Mouse (Mus musculus): ENCODE measurements at regions not wholly inside any gene's neighbourhood (a gene's known extent, or its start where the extent isn't known, plus 50 kb on each side); places are given as distances from the start of the nearest gene placed in this dataset.
A peak's percentile ranks its signal among the peaks of the same experiment; 100 is the strongest.
"Not testable (repeated sequence)": the region's sequence is repeated elsewhere in the genome, so short reads cannot be mapped to it uniquely, and the experiment has no call there.

DNA sequence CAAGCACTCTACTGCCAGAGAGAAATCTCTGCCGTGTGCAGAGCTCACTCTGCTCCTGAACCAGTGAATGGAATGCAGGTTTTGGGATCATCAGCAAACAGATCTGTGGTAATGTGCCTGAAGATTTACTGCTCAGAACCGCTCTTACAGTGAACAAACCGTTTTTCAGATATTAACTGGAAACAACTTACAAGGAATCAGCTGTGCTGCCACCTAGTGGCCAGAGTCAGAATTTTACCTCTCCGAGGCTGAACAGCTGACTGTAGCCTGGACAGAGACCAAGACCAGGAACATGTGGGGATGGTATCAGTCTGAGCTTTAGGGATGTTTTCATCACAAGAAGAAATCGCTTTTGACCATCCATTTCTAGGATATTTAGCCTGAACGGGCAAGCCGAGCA lies 65.3 kb downstream of the Gm15023 start:
- DNase-seq (ENCODE audit: low spot score); H3K27ac ChIP-seq (replicated peaks; ENCODE audit: low read depth, low read length); H3K9ac ChIP-seq (replicated peaks; ENCODE audit: low read length); H3K4me3 ChIP-seq (ENCODE audit: low read depth, low read length); H3K27me3 ChIP-seq (ENCODE audit: control insufficient read depth, insufficient read depth, low read length); H3K36me3 ChIP-seq (replicated peaks; ENCODE audit: control insufficient read depth, insufficient read depth, low read depth, low read length); H3K4me2 ChIP-seq (ENCODE audit: low read depth, low read length); H3K4me1 ChIP-seq (ENCODE audit: control insufficient read depth, insufficient read depth, low read length); ATAC-seq (replicated peaks; ENCODE audit: insufficient number of reproducible peaks, low FRiP score, low TSS enrichment, low read depth); H3K9me3 ChIP-seq (replicated peaks; ENCODE audit: control insufficient read depth, low read length): not testable (repeated sequence)
- WGBS, result 27% methylated on average over 5 of the region's 7 CpGs

GRCm38 (mm10) chrX:135110866-135111265 lies 66.6 kb downstream of the Gm15023 start:
- WGBS, result 27% methylated on average over 4 of the region's 4 CpGs
- not testable (repeated sequence) for H3K27me3 ChIP-seq (ENCODE audit: control insufficient read depth, insufficient read depth, low read length); H3K4me2 ChIP-seq (ENCODE audit: low read depth, low read length); H3K4me1 ChIP-seq (ENCODE audit: control insufficient read depth, insufficient read depth, low read length); H3K27ac ChIP-seq (replicated peaks; ENCODE audit: low read depth, low read length); H3K9me3 ChIP-seq (replicated peaks; ENCODE audit: control insufficient read depth, low read length); H3K36me3 ChIP-seq (replicated peaks; ENCODE audit: control insufficient read depth, insufficient read depth, low read depth, low read length); H3K9ac ChIP-seq (replicated peaks; ENCODE audit: low read length); H3K4me3 ChIP-seq (ENCODE audit: low read depth, low read length); ATAC-seq (replicated peaks; ENCODE audit: insufficient number of reproducible peaks, low FRiP score, low TSS enrichment, low read depth)
- peak; percentile 62 for DNase-seq (ENCODE audit: low spot score)

DNA sequence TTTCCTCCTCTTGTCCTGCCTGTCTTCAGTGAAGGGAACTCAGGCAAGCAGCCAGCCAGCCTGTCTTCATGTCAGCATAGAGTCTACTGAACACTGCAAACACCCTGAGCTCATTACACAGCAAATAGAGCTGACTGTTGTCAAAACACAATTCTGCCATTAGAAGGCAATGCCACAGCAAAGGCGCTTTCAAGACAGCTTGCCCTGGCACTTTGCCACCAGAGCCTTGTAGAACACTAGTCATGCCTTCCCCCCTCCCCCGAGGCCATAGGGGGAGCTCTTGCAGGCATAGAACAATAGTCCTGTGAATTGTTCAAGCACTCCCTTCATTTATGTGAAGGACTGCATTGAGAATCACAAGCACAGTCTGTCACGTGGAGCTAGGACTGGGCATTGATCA lies 75.8 kb downstream of the Gm15023 start:
- Histone ChIP-seq H3K36me3 (replicated peaks; ENCODE audit: control insufficient read depth, insufficient read depth, low read depth, low read length) (no peaks in the 10 kb centered on the region), H3K9ac (replicated peaks; ENCODE audit: low read length) (no peak overlapping the region), H3K27me3 (ENCODE audit: control insufficient read depth, insufficient read depth, low read length) (no peaks in the 10 kb centered on the region), H3K4me2 (ENCODE audit: low read depth, low read length) (no peak overlapping the region), H3K4me3 (ENCODE audit: low read depth, low read length) (no peak overlapping the region), H3K27ac (replicated peaks; ENCODE audit: low read depth, low read length) (no peak overlapping the region), H3K4me1 (ENCODE audit: control insufficient read depth, insufficient read depth, low read length) (no peaks in the 10 kb centered on the region), H3K9me3 (replicated peaks; ENCODE audit: control insufficient read depth, low read length) (no peaks in the 10 kb centered on the region)
- 60% methylated on average over 3 of the region's 3 CpGs for WGBS
- ATAC-seq (replicated peaks; ENCODE audit: insufficient number of reproducible peaks, low FRiP score, low TSS enrichment, low read depth) (no peak), DNase-seq (ENCODE audit: low spot score) (no peak)

- no peaks in the 10 kb centered on the region for H3K27me3 ChIP-seq (ENCODE audit: control insufficient read depth, insufficient read depth, low read length)
- no peak overlapping the region for H3K4me3 ChIP-seq (ENCODE audit: low read depth, low read length)
- no peaks in the 10 kb centered on the region for H3K36me3 ChIP-seq (replicated peaks; ENCODE audit: control insufficient read depth, insufficient read depth, low read depth, low read length)
- no peak overlapping the region for H3K9ac ChIP-seq (replicated peaks; ENCODE audit: low read length)
- ATAC-seq (replicated peaks; ENCODE audit: insufficient number of reproducible peaks, low FRiP score, low TSS enrichment, low read depth) (no peak), DNase-seq (ENCODE audit: low spot score) (no peak)
- H3K9me3 ChIP-seq (replicated peaks; ENCODE audit: control insufficient read depth, low read length), result no peaks in the 10 kb centered on the region
- no peaks in the 10 kb centered on the region for H3K4me1 ChIP-seq (ENCODE audit: control insufficient read depth, insufficient read depth, low read length)
- H3K27ac ChIP-seq (replicated peaks; ENCODE audit: low read depth, low read length), result no peak overlapping the region
- no peak overlapping the region for H3K4me2 ChIP-seq (ENCODE audit: low read depth, low read length)
Observed at GRCm38 (mm10) chrX:135098101-135098500, 79.3 kb downstream of the Gm15023 start.

DNA sequence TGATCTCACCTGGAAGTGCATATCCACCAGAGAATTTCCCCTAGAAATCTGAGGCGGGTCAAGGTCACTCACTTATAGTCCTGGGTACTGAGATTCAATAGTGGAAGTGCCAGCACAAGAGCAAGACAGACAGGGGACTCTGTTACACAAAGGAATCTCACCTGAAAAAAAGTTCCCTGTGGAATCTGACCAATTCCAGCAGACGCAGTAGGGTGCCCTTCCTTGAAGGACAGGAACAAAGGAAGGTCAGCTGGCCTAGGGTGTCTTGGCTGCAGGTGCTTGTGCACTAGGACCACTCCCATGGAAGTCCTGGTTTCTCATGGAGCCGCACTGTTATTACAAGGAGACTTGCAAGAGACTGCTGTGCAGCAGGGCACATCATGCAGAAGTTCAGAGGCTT lies 81.2 kb downstream of the Gm15023 start:
- Histone ChIP-seq H3K36me3 (replicated peaks; ENCODE audit: control insufficient read depth, insufficient read depth, low read depth, low read length) (no peaks in the 10 kb centered on the region), H3K4me2 (ENCODE audit: low read depth, low read length) (no peak overlapping the region), H3K4me3 (ENCODE audit: low read depth, low read length) (no peak overlapping the region), H3K9ac (replicated peaks; ENCODE audit: low read length) (no peak overlapping the region), H3K27ac (replicated peaks; ENCODE audit: low read depth, low read length) (no peak overlapping the region), H3K27me3 (ENCODE audit: control insufficient read depth, insufficient read depth, low read length) (no peaks in the 10 kb centered on the region), H3K9me3 (replicated peaks; ENCODE audit: control insufficient read depth, low read length) (no peaks in the 10 kb centered on the region), H3K4me1 (ENCODE audit: control insufficient read depth, insufficient read depth, low read length) (no peaks in the 10 kb centered on the region)
- WGBS, result 69% methylated on average over 3 of the region's 3 CpGs
- DNase-seq (ENCODE audit: low spot score) (no peak), ATAC-seq (replicated peaks; ENCODE audit: insufficient number of reproducible peaks, low FRiP score, low TSS enrichment, low read depth) (no peak)

DNA sequence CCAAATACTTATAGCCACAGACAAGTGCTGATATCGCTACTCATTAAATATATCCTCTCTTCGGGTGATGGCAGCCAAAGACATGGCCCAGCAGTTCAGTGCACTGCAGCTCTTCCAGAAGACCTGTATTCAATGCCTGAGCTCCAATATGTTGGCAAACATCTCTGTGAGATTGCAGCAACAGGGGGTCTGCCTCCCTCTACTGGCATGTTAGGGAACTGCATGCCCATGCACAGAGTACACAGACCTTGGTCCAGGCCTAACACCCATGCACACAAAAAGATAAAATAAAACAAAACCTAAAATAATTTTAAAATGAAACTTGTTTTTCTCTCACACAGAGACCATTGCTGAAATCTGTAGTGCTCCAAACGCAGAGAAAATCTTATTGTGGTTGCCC lies 82.1 kb upstream of the Zmat1 start:
- H3K9me3 ChIP-seq (replicated peaks; ENCODE audit: control insufficient read depth, low read length); H3K9ac ChIP-seq (replicated peaks; ENCODE audit: low read length); H3K27me3 ChIP-seq (ENCODE audit: control insufficient read depth, insufficient read depth, low read length); H3K36me3 ChIP-seq (replicated peaks; ENCODE audit: control insufficient read depth, insufficient read depth, low read depth, low read length); H3K4me3 ChIP-seq (ENCODE audit: low read depth, low read length); H3K27ac ChIP-seq (replicated peaks; ENCODE audit: low read depth, low read length); H3K4me1 ChIP-seq (ENCODE audit: control insufficient read depth, insufficient read depth, low read length); H3K4me2 ChIP-seq (ENCODE audit: low read depth, low read length): not testable (repeated sequence)
- DNase-seq (ENCODE audit: low spot score), result peak; percentile 42
- WGBS, result 24% methylated on average over 2 of the region's 3 CpGs
- peak; percentile 80 for ATAC-seq (replicated peaks; ENCODE audit: insufficient number of reproducible peaks, low FRiP score, low TSS enrichment, low read depth)

DNA sequence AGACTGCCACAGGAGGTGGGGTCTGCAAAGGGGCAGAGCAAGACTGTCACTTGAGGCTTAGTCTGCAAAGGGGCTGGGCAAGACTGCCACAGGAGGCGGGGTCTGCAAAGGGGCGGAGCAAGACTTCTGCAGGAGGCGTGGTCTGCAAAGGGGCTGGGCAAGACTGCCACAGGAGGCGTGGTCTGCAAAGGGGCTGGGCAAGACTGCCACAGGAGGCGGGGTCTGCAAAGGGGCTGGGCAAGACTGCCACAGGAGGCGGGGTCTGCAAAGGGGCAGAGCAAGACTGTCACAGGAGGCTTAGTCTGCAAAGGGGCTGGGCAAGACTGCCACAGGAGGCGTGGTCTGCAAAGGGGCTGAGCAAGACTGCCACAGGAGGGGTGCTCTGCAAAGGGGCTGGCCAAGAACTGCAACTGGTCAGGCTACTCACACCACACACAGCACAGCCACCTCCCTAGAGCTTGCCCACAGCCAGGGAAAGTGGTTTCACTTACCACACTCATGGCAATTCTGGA lies 78.1 kb upstream of the Zmat1 start:
- DNase-seq (ENCODE audit: low spot score); H3K4me1 ChIP-seq (ENCODE audit: control insufficient read depth, insufficient read depth, low read length); H3K9me3 ChIP-seq (replicated peaks; ENCODE audit: control insufficient read depth, low read length); H3K36me3 ChIP-seq (replicated peaks; ENCODE audit: control insufficient read depth, insufficient read depth, low read depth, low read length); H3K4me3 ChIP-seq (ENCODE audit: low read depth, low read length); ATAC-seq (replicated peaks; ENCODE audit: insufficient number of reproducible peaks, low FRiP score, low TSS enrichment, low read depth); H3K9ac ChIP-seq (replicated peaks; ENCODE audit: low read length); H3K27me3 ChIP-seq (ENCODE audit: control insufficient read depth, insufficient read depth, low read length); H3K27ac ChIP-seq (replicated peaks; ENCODE audit: low read depth, low read length); H3K4me2 ChIP-seq (ENCODE audit: low read depth, low read length): not testable (repeated sequence)
- WGBS, result 13% methylated on average over 6 of the region's 7 CpGs

DNA sequence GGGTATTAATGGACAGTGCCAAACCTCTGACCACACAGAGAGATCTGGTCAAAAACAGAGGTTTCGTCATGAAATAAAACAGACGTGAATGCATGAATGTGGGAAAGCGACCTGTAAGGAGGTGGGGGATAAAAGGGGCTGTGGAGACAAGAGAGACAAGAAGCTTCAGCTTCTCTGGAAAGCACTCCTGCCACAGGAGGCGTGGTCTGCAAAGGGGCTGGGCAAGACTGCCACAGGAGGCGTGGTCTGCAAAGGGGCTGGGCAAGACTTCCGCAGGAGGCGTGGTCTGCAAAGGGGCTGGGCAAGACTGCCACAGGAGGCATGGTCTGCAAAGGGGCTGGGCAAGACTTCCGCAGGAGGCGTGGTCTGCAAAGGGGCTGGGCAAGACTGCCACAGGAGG lies 77.6 kb upstream of the Zmat1 start:
- H3K36me3 ChIP-seq (replicated peaks; ENCODE audit: control insufficient read depth, insufficient read depth, low read depth, low read length); H3K4me2 ChIP-seq (ENCODE audit: low read depth, low read length); H3K4me1 ChIP-seq (ENCODE audit: control insufficient read depth, insufficient read depth, low read length); H3K9ac ChIP-seq (replicated peaks; ENCODE audit: low read length); H3K4me3 ChIP-seq (ENCODE audit: low read depth, low read length); H3K9me3 ChIP-seq (replicated peaks; ENCODE audit: control insufficient read depth, low read length); H3K27me3 ChIP-seq (ENCODE audit: control insufficient read depth, insufficient read depth, low read length); H3K27ac ChIP-seq (replicated peaks; ENCODE audit: low read depth, low read length); ATAC-seq (replicated peaks; ENCODE audit: insufficient number of reproducible peaks, low FRiP score, low TSS enrichment, low read depth); DNase-seq (ENCODE audit: low spot score): not testable (repeated sequence)
- 35% methylated on average over 4 of the region's 9 CpGs for WGBS
